Mouse (Mus musculus) testis, adult 2 months (tissue): ENCODE measurements at regions not wholly inside any gene's neighbourhood (a gene's known extent, or its start where the extent isn't known, plus 50 kb on each side); places are given as distances from the start of the nearest gene placed in this dataset.

Source experiments
- H3K27ac ChIP-seq: fragments of 200-500 bp; 2 replicates; pipeline ENCODE4 v1.5.1; 2012; ENCODE audit warnings: low read depth, low read length; ENCODE audit not compliant: control insufficient read depth, insufficient read depth
- H3K27me3 ChIP-seq: fragments of 200-500 bp; 2 replicates; pipeline ENCODE4 v1.6.1; 2012; ENCODE audit warnings: mild to moderate bottlenecking, low read length, moderate library complexity; ENCODE audit not compliant: control insufficient read depth, insufficient read depth
- H3K36me3 ChIP-seq: fragments of 200-500 bp; 2 replicates; pipeline ENCODE4 v1.6.1; 2012; ENCODE audit warnings: mild to moderate bottlenecking, low read length; ENCODE audit not compliant: control insufficient read depth, insufficient read depth
- H3K4me1 ChIP-seq: fragments of 200-500 bp; 2 replicates; pipeline ENCODE4 v1.6.1; 2012; ENCODE audit warnings: low read length; ENCODE audit not compliant: control insufficient read depth, insufficient read depth
- H3K4me3 ChIP-seq: fragments of 200-500 bp; 2 replicates; pipeline ENCODE4 v1.5.1; 2012; ENCODE audit warnings: low read depth, mild to moderate bottlenecking, low read length, moderate library complexity, mixed read lengths; ENCODE audit not compliant: control insufficient read depth
- CTCF ChIP-seq: fragments of 200-500 bp; IDR thresholded peaks from 2 replicates; pipeline ENCODE4 v1.5.1; 2012; ENCODE audit warnings: low read depth, mild to moderate bottlenecking, inconsistent platforms, low read length, moderate library complexity; ENCODE audit not compliant: control insufficient read depth, insufficient read depth, insufficient replicate concordance
- POLR2A ChIP-seq: fragments of 200-500 bp; IDR thresholded peaks from 2 replicates; pipeline ENCODE4 v1.6.1; 2012; ENCODE audit warnings: low read depth, mild to moderate bottlenecking, inconsistent platforms, low read length, moderate library complexity; ENCODE audit not compliant: control insufficient read depth

DNA sequence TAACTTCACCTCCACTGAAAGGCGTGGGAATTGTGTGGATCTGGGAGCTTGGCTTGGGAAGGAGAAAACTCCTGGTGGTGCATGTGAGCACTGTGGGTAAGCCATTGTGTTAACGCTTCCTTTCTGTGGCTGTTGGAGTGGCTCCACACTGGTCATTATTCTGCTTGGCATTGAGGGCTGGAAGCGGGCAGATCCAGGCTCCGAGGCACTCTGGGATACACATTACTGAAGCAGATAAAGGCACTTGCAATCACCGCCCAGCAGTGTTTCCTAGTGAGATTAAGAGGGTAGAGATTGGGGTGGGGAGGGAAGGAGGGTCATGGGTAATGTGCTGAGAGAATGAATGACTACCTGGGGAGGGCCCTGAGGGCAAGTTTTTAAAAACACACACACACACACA is 143.3 kb downstream of the 1500009L16Rik start:
- no peaks in the 10 kb centered on the region for H3K36me3 ChIP-seq
- H3K27me3 ChIP-seq: no peaks in the 10 kb centered on the region
- H3K4me3 ChIP-seq: no peak overlapping the region
- no peaks in the 10 kb centered on the region for H3K4me1 ChIP-seq
- H3K27ac ChIP-seq: no peak overlapping the region
- no peak for TF ChIP-seq POLR2A
- no peak for TF ChIP-seq CTCF

DNA sequence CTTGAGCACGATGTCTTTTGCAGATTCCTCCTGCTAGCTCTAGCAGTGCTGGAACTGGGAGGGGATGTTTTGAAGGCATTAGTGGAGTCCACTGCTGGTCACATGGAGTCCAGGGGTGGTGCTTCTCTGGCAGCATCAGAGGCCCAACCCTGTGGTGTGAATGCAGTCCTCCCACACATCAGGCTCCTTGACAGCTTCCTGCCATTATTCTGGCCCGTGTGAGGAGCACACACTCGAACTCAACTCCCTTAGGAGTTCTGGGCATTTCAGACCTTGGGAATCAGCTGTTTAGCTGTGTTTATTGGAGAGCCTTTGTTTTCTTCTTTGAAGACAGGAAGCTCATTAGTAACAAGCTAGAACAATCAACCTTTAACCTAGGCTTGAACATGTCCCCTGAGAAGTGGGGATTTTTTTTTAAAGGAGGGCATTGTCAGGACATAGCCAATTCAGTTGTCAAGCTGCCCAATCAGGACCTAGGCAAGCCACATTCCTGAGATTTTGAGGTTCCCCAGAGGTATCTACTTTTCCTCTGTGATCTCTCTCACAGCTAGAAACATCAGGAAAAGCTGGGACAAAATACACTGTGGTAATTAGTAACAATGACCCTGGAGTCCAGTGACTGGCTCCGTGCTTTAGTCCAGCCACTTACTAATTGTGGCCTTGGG is 149.2 kb downstream of the 1500009L16Rik start:
- Histone ChIP-seq H3K4me1 (no peaks in the 10 kb centered on the region), H3K27ac (no peak overlapping the region), H3K4me3 (no peak overlapping the region), H3K27me3 (no peaks in the 10 kb centered on the region), H3K36me3 (no peaks in the 10 kb centered on the region)
- no peak for TF ChIP-seq POLR2A
- no peak for TF ChIP-seq CTCF

DNA sequence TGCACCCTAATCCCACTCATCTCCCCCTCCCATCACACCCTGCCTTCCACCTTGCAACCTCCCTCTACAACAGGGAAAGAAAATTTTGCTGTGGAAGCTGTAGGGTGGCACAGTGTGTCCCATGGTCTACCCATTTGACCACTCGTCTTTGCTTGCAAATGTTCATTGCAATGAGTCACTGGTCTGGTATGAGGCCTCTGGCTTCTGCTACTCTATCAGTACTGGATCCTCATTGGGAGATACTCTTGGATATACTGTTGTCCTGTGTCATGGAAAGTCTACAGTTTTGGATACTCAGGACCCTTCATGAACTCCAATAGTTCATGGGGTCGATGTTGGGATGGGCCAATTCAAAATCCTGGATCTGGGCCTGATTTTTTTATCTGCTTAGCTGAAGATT is 156.1 kb downstream of the 1500009L16Rik start:
- H3K27me3 ChIP-seq: no peaks in the 10 kb centered on the region
- no peaks in the 10 kb centered on the region for H3K36me3 ChIP-seq
- H3K27ac ChIP-seq: no peak overlapping the region
- no peaks in the 10 kb centered on the region for H3K4me1 ChIP-seq
- TF ChIP-seq POLR2A (no peak), CTCF (no peak)
- no peak overlapping the region for H3K4me3 ChIP-seq

DNA sequence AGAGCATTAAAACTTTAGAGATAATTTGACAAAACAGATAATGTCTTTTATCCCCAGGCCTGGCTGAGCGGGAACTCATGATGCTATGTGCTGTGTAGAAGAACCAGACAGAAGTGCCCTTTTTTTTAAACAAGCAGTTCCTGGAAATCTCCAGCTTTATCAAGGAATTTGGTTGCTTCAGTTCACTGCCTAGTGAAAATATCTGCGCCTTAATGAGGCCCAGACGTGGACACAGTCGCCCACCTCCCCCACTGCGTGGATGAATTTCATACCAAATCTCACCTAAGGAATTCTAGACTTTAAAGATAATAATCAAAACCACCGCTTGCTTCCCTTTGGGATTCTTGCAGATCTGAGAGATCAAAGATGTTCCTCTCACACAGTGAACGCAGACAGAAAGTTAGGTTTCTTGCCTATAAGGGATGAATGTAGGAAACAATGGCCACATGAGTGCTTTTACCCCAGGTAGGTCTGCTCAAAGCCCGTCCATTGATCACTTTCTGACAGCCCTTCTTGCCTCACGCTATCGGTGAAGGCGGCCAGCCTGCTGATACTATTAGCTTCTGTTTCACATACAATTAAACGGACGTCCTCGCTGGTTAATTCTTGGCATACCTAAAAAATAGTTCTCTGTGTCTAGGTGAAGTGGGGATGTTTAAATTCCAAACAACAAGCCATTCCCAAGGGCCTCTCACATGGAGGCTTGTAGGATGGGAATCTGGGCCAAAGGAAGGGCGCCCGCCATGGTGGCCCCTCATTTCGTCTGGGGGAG is 159.6 kb downstream of the 1500009L16Rik start:
- Histone ChIP-seq H3K27me3 (no peaks in the 10 kb centered on the region), H3K36me3 (no peaks in the 10 kb centered on the region), H3K4me3 (no peak overlapping the region), H3K4me1 (no peaks in the 10 kb centered on the region), H3K27ac (no peak overlapping the region)
- TF ChIP-seq CTCF (no peak), POLR2A (no peak)

DNA sequence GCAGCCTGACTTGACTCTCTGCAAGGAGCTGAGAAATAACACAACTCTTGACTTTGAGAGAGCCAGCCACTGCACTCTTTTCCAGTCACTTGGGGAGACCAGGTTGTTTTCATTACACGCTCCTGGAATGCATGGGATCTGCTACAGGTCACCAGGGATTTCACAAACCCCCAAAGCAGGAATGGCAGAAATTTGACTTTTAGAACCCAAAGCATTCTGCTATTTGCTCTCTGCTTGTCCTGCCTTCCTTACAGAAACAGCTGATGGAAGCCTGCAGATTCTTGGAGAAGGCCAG is 160.2 kb downstream of the 1500009L16Rik start:
- Histone ChIP-seq H3K27ac (no peak overlapping the region), H3K4me1 (no peaks in the 10 kb centered on the region), H3K4me3 (no peak overlapping the region), H3K27me3 (no peaks in the 10 kb centered on the region), H3K36me3 (no peaks in the 10 kb centered on the region)
- no peak for TF ChIP-seq CTCF
- TF ChIP-seq POLR2A: no peak

DNA sequence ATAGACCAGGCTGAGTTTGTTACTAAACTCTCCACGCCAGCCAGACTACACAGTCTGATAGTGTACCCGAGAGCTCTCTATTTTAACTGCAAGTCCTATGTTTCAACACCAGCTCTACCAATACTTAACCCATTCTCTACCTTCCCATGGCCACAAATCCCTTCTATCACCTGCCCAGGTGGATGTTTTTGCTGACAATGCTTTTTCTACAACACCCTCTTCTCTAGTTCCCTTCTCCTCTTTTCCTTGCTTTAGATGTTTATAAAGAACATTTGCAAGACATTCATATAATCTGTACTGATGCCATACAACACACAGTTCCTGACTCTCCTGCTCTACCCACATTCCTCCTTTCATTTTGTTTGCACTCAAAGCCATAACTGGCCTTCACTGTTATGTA is 161.9 kb downstream of the 1500009L16Rik start:
- TF ChIP-seq CTCF: no peak
- no peak for TF ChIP-seq POLR2A

DNA sequence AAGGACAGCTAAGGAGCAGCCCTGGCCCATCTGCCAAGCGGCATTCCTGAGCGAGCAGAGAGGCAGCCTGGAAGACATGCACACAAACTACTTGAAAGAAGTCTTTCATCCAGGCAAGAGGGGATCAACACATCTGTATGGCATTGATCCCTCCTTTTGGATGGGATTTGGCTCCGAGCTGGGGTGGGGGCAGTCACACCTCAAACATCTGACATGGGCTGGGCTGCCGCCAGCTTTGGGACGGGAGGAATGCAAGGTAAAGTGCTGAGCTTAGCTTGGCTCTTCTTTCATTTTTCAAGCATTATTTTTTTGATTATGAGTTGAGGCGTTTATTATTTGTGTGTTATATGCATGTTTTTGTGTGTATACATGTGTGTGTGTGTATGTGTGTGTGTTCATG is 165.9 kb downstream of the 1500009L16Rik start:
- Histone ChIP-seq H3K4me3 (no peak overlapping the region), H3K27me3 (no peaks in the 10 kb centered on the region), H3K36me3 (no peaks in the 10 kb centered on the region), H3K4me1 (no peaks in the 10 kb centered on the region), H3K27ac (no peak overlapping the region)
- TF ChIP-seq CTCF (no peak), POLR2A (no peak)

More for the DNA sequence above, 161.9 kb downstream of the 1500009L16Rik start:
- H3K4me1 ChIP-seq: no peaks in the 10 kb centered on the region
- H3K27me3 ChIP-seq: no peaks in the 10 kb centered on the region
- H3K36me3 ChIP-seq: no peaks in the 10 kb centered on the region
- H3K4me3 ChIP-seq: no peak overlapping the region
- H3K27ac ChIP-seq: no peak overlapping the region

DNA sequence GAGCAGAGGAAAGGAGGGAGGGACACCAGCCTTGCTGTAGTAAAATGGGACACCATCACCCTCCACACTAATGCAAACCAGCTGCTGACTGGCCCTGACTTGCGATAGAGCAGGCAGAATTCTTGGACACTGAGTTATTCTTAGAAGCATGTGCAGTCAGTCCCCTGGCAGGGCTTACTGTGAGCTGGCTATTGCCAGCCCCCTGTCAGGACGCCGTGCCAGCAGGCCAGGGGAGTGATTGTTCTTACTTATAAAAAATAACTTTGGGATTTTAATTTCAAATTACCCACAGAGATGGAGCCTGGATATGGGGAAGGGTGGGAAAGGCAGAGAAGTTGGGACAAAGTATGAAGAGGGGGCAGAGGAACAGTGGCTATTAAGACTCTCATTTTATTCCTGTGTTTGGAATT is 173.1 kb downstream of the 1500009L16Rik start:
- Histone ChIP-seq H3K4me1 (no peaks in the 10 kb centered on the region), H3K36me3 (no peaks in the 10 kb centered on the region), H3K4me3 (no peak overlapping the region), H3K27me3 (no peaks in the 10 kb centered on the region), H3K27ac (no peak overlapping the region)
- no peak for TF ChIP-seq CTCF
- TF ChIP-seq POLR2A: no peak
